Mouse (Mus musculus): ENCODE results near the gene Zfp740. TPM values are rescaled to one million over a fixed set of nuclear protein-coding genes. Genes with fewer than 3 reads are reported as not detected.

Gene Zfp740
- polyA plus RNA-seq, 1 experiment = 30.2 TPM

GRCm38 (mm10) chr15:102246866-102247251 lies 43.8 kb downstream of the Zfp740 start:
- H3K36me3 ChIP-seq (ENCODE audit: control insufficient read depth, insufficient read depth, low read length) = no peaks in the 10 kb centered on the region
- no peak for TF ChIP-seq CTCF (IDR thresholded peaks at IDR 0.05; ENCODE audit: extremely low read depth, insufficient read depth, insufficient read length, insufficient replicate concordance)
- no peak for TF ChIP-seq POLR2A (IDR thresholded peaks at IDR 0.05; ENCODE audit: low read depth, low read length)
- peaks cover 12% of the 10 kb centered on the region for H3K4me1 ChIP-seq (ENCODE audit: control insufficient read depth, insufficient read depth, insufficient read length)
- DNase-seq (ENCODE audit: low read depth in 1 of 2, low spot score in 2 of 2) = peak; percentile 35 to 61
- H3K27me3 ChIP-seq (ENCODE audit: control insufficient read depth, insufficient read depth, low read length) = peaks cover 11% of the 10 kb centered on the region
- H3K27ac ChIP-seq (ENCODE audit: insufficient read depth, low read length) = peak overlapping the region; percentile 77
- under 1% methylated on average over 34 of the region's 35 CpGs for WGBS
- peak overlapping the region; percentile 59 for H3K4me3 ChIP-seq (ENCODE audit: extremely low read depth, insufficient read depth, insufficient read length)

GRCm38 (mm10) chr15:102247252-102248130 lies 44.4 kb downstream of the Zfp740 start:
- H3K4me3 ChIP-seq (ENCODE audit: extremely low read depth, insufficient read depth, insufficient read length) = peak overlapping the region; percentile 59
- WGBS = under 1% methylated on average over 65 of the region's 65 CpGs
- no peak for DNase-seq (ENCODE audit: low read depth in 1 of 2, low spot score in 2 of 2)
- TF ChIP-seq CTCF (IDR thresholded peaks at IDR 0.05; ENCODE audit: extremely low read depth, insufficient read depth, insufficient read length, insufficient replicate concordance) = no peak
- TF ChIP-seq POLR2A (IDR thresholded peaks at IDR 0.05; ENCODE audit: low read depth, low read length) = no peak; the same call in 1 of the 2 replicates
- no peaks in the 10 kb centered on the region for H3K36me3 ChIP-seq (ENCODE audit: control insufficient read depth, insufficient read depth, low read length)
- H3K27me3 ChIP-seq (ENCODE audit: control insufficient read depth, insufficient read depth, low read length) = peaks cover 11% of the 10 kb centered on the region
- peaks cover 12% of the 10 kb centered on the region for H3K4me1 ChIP-seq (ENCODE audit: control insufficient read depth, insufficient read depth, insufficient read length)
- peak overlapping the region; percentile 78 for H3K27ac ChIP-seq (ENCODE audit: insufficient read depth, low read length)

- TF ChIP-seq CTCF (IDR thresholded peaks at IDR 0.05; ENCODE audit: extremely low read depth, insufficient read depth, insufficient read length, insufficient replicate concordance) = no peak
- TF ChIP-seq POLR2A (IDR thresholded peaks at IDR 0.05; ENCODE audit: low read depth, low read length) = no peak
- Histone ChIP-seq H3K27me3 (ENCODE audit: control insufficient read depth, insufficient read depth, low read length) (peaks cover 11% of the 10 kb centered on the region), H3K4me1 (ENCODE audit: control insufficient read depth, insufficient read depth, insufficient read length) (peaks cover 8% of the 10 kb centered on the region), H3K27ac (ENCODE audit: insufficient read depth, low read length) (peak overlapping the region; percentile 77), H3K4me3 (ENCODE audit: extremely low read depth, insufficient read depth, insufficient read length) (peak overlapping the region; percentile 54; the same call in 1 of the 2 replicates), H3K36me3 (ENCODE audit: control insufficient read depth, insufficient read depth, low read length) (no peaks in the 10 kb centered on the region)
- no peak for DNase-seq (ENCODE audit: low read depth in 1 of 2, low spot score in 2 of 2)
- WGBS = 13% methylated on average over 8 of the region's 8 CpGs
These were observed 45.2 kb downstream of the Zfp740 start for GRCm38 (mm10) chr15:102248131-102248811.

- peaks cover 7% of the 10 kb centered on the region for H3K4me1 ChIP-seq (ENCODE audit: control insufficient read depth, insufficient read depth, insufficient read length)
- no peak for DNase-seq (ENCODE audit: low read depth in 1 of 2, low spot score in 2 of 2)
- no peak overlapping the region for H3K27ac ChIP-seq (ENCODE audit: insufficient read depth, low read length)
- H3K4me3 ChIP-seq (ENCODE audit: extremely low read depth, insufficient read depth, insufficient read length) = no peak overlapping the region
- no peaks in the 10 kb centered on the region for H3K36me3 ChIP-seq (ENCODE audit: control insufficient read depth, insufficient read depth, low read length)
- 35% methylated on average over 3 of the region's 3 CpGs for WGBS
- no peak for TF ChIP-seq CTCF (IDR thresholded peaks at IDR 0.05; ENCODE audit: extremely low read depth, insufficient read depth, insufficient read length, insufficient replicate concordance)
- no peak for TF ChIP-seq POLR2A (IDR thresholded peaks at IDR 0.05; ENCODE audit: low read depth, low read length)
- peaks cover 11% of the 10 kb centered on the region for H3K27me3 ChIP-seq (ENCODE audit: control insufficient read depth, insufficient read depth, low read length)
These were observed 45.8 kb downstream of the Zfp740 start for GRCm38 (mm10) chr15:102248812-102249191.

GRCm38 (mm10) chr15:102249251-102249691 lies 46.2 kb downstream of the Zfp740 start:
- no peak for DNase-seq (ENCODE audit: low read depth in 1 of 2, low spot score in 2 of 2)
- Histone ChIP-seq H3K36me3 (ENCODE audit: control insufficient read depth, insufficient read depth, low read length) (no peaks in the 10 kb centered on the region), H3K27ac (ENCODE audit: insufficient read depth, low read length) (no peak overlapping the region), H3K4me3 (ENCODE audit: extremely low read depth, insufficient read depth, insufficient read length) (no peak overlapping the region), H3K4me1 (ENCODE audit: control insufficient read depth, insufficient read depth, insufficient read length) (peaks cover 7% of the 10 kb centered on the region), H3K27me3 (ENCODE audit: control insufficient read depth, insufficient read depth, low read length) (peaks cover 11% of the 10 kb centered on the region)
- 21% methylated on average over 13 of the region's 13 CpGs for WGBS
- no peak for TF ChIP-seq POLR2A (IDR thresholded peaks at IDR 0.05; ENCODE audit: low read depth, low read length)
- TF ChIP-seq CTCF (IDR thresholded peaks at IDR 0.05; ENCODE audit: extremely low read depth, insufficient read depth, insufficient read length, insufficient replicate concordance) = no peak

GRCm38 (mm10) chr15:102249967-102250366 lies 46.9 kb downstream of the Zfp740 start:
- no peak overlapping the region for H3K27ac ChIP-seq (ENCODE audit: insufficient read depth, low read length)
- no peaks in the 10 kb centered on the region for H3K36me3 ChIP-seq (ENCODE audit: control insufficient read depth, insufficient read depth, low read length)
- H3K4me1 ChIP-seq (ENCODE audit: control insufficient read depth, insufficient read depth, insufficient read length) = peaks cover 7% of the 10 kb centered on the region
- no peak for TF ChIP-seq CTCF (IDR thresholded peaks at IDR 0.05; ENCODE audit: extremely low read depth, insufficient read depth, insufficient read length, insufficient replicate concordance)
- no peak for TF ChIP-seq POLR2A (IDR thresholded peaks at IDR 0.05; ENCODE audit: low read depth, low read length)
- H3K27me3 ChIP-seq (ENCODE audit: control insufficient read depth, insufficient read depth, low read length) = peaks cover 11% of the 10 kb centered on the region
- 80% methylated on average over 9 of the region's 9 CpGs for WGBS
- DNase-seq (ENCODE audit: low read depth in 1 of 2, low spot score in 2 of 2) = no peak
- H3K4me3 ChIP-seq (ENCODE audit: extremely low read depth, insufficient read depth, insufficient read length) = no peak overlapping the region

Measured in spleen, adult 2 months (tissue).